Mouse (Mus musculus) liver, embryonic 11.5 days (tissue): ENCODE measurements around the gene Klk1b26. TPM values are rescaled to one million over a fixed set of nuclear protein-coding genes. Genes with fewer than 3 reads are reported as not detected.
"Not testable (repeated sequence)": the region's sequence is repeated elsewhere in the genome, so short reads cannot be mapped to it uniquely, and the experiment has no call there.

Experiments used
- ATAC-seq: fragments of 200-750 bp; cut with Nextera tagmentation; replicated peaks from 2 replicates; pipeline ENCODE4 v1.8.0; 2017; ENCODE audit warnings: moderate number of reproducible peaks, mild to moderate bottlenecking, moderate TSS enrichment, moderate library complexity; ENCODE audit not compliant: low FRiP score
- DNase-seq: peaks from one replicate; pipeline ENCODE4 v3.0.0-alpha.2; 2017; ENCODE audit warnings: low spot score
- H3K27ac ChIP-seq: fragments of 300-500 bp; sonication (generic); 2 replicates; pipeline ENCODE4 v1.5.1; 2014; ENCODE audit warnings: mild to moderate bottlenecking, low read depth, low read length, control low read depth
- H3K27me3 ChIP-seq: fragments of 300-500 bp; sonication (generic); replicated peaks from 2 replicates; pipeline ENCODE4 v1.6.1; 2014; ENCODE audit warnings: low read length, mixed read lengths; ENCODE audit not compliant: control insufficient read depth, insufficient read depth
- H3K36me3 ChIP-seq: fragments of 300-500 bp; sonication (generic); 2 replicates; pipeline ENCODE4 v1.6.1; 2014; ENCODE audit warnings: mild to moderate bottlenecking, low read length, moderate library complexity, mixed read lengths; ENCODE audit not compliant: control insufficient read depth, insufficient read depth
- H3K4me1 ChIP-seq: fragments of 300-500 bp; sonication (generic); replicated peaks from 2 replicates; pipeline ENCODE4 v1.6.1; 2014; ENCODE audit warnings: low read length, mixed read lengths; ENCODE audit not compliant: control insufficient read depth, insufficient read depth
- H3K4me2 ChIP-seq: fragments of 300-500 bp; sonication (generic); 2 replicates; pipeline ENCODE4 v1.6.1; 2014; ENCODE audit warnings: mild to moderate bottlenecking, control low read depth, moderate library complexity
- H3K4me3 ChIP-seq: fragments of 300-500 bp; sonication (generic); 2 replicates; pipeline ENCODE4 v1.5.1; 2014; ENCODE audit warnings: low read depth, low read length, control low read depth
- H3K9ac ChIP-seq: fragments of 300-500 bp; sonication (generic); 2 replicates; pipeline ENCODE4 v1.6.1; 2014; ENCODE audit warnings: low read depth, low read length, control low read depth
- H3K9me3 ChIP-seq: fragments of 300-500 bp; sonication (generic); 2 replicates; pipeline ENCODE4 v1.6.1; 2016; ENCODE audit warnings: low read length, inconsistent platforms, mixed read lengths; ENCODE audit not compliant: control insufficient read depth
- WGBS: fragments of 180-500 bp; shearing (Covaris S2); extraction: QIAGEN DNeasy Blood & Tissue Kit; methylation state at CpG from one replicate; pipeline ENCODE4 v1.1.7; 2014; 5-methylcytosine and 5-hydroxymethylcytosine counted together
- polyA plus RNA-seq: library from polyadenylated mRNA; unstranded; fragments of >200 nt; fragmentation: Nextera tagmentation; extraction: Ambion mirVana; gene quantifications from 2 replicates; pipeline ENCODE4 v1.2.1, GENCODE M21; 2014

Gene Klk1b26
- polyA plus RNA-seq, 1 experiment from 2014 or later: not detected

- not testable (repeated sequence) for H3K9ac ChIP-seq, H3K9me3 ChIP-seq, H3K4me1 ChIP-seq, H3K4me2 ChIP-seq, H3K27me3 ChIP-seq, ATAC-seq, H3K4me3 ChIP-seq, DNase-seq, H3K27ac ChIP-seq, H3K36me3 ChIP-seq
- WGBS: 73% methylated on average over 6 of the region's 6 CpGs
These were observed 2.7 kb downstream of the Klk1b26 start for GRCm38 (mm10) chr7:44014666-44015065.

- Histone ChIP-seq H3K4me3 (no peak overlapping the region), H3K9ac (no peak overlapping the region), H3K27me3 (no peaks in the 10 kb centered on the region), H3K4me2 (no peak overlapping the region), H3K27ac (no peak overlapping the region), H3K36me3 (no peaks in the 10 kb centered on the region), H3K9me3 (no peaks in the 10 kb centered on the region), H3K4me1 (no peaks in the 10 kb centered on the region)
- DNase-seq: no peak
- no peak for ATAC-seq
- 85% methylated on average over 5 of the region's 5 CpGs for WGBS
These were observed 3.1 kb downstream of the Klk1b26 start for GRCm38 (mm10) chr7:44015071-44015470.

- H3K9ac ChIP-seq, H3K9me3 ChIP-seq, H3K4me3 ChIP-seq, ATAC-seq, DNase-seq, H3K4me1 ChIP-seq, H3K36me3 ChIP-seq, H3K4me2 ChIP-seq, H3K27ac ChIP-seq, H3K27me3 ChIP-seq: not testable (repeated sequence)
- WGBS: 75% methylated on average over 3 of the region's 3 CpGs
These were observed 40.0 kb downstream of the Klk1b26 start, which contains the start of gene Klk1b27 for GRCm38 (mm10) chr7:44051990-44052389. TSS of gene Klk1b27 (plus strand) at chr7:44052290.

Other genes starting within 250 kb of the Klk1b26 start
- not detected in 2 replicates for gene Klk12, start 243.3 kb upstream of the Klk1b26 start, polyA plus RNA-seq
- gene Klk11, start 237.6 kb upstream of the Klk1b26 start, polyA plus RNA-seq: not detected in 2 replicates
- 0.17 TPM in 1 of 2 replicates, not detected in the other for gene Klk10, start 231.1 kb upstream of the Klk1b26 start, polyA plus RNA-seq
- gene Klk9, start 220.3 kb upstream of the Klk1b26 start, polyA plus RNA-seq: not detected in 2 replicates
- gene Klk8, start 214.6 kb upstream of the Klk1b26 start, polyA plus RNA-seq: 27.5 and 29.1 TPM in 2 replicates
- gene Klk7, start 200.9 kb upstream of the Klk1b26 start, polyA plus RNA-seq: not detected in 2 replicates
- not detected in 2 replicates for gene Klk6, start 187.7 kb upstream of the Klk1b26 start, polyA plus RNA-seq
- gene Klk5, start 170.2 kb upstream of the Klk1b26 start, polyA plus RNA-seq: not detected in 2 replicates
- gene Klk4, start 131.0 kb upstream of the Klk1b26 start, polyA plus RNA-seq: 0.18 TPM in 1 of 2 replicates, not detected in the other
- gene Klk15, start 78.4 kb upstream of the Klk1b26 start, polyA plus RNA-seq: not detected in 2 replicates
- not detected in 2 replicates for gene Klk1b8, start 61.5 kb upstream of the Klk1b26 start, polyA plus RNA-seq
- not detected in 2 replicates for gene Klk1b1, start 45.4 kb upstream of the Klk1b26 start, polyA plus RNA-seq
- gene Klk1b9, start 36.1 kb upstream of the Klk1b26 start, polyA plus RNA-seq: not detected in 2 replicates
- not detected in 2 replicates for gene Klk1b11, start 16.3 kb upstream of the Klk1b26 start, polyA plus RNA-seq
- gene Klk1b27, start 40.1 kb downstream of the Klk1b26 start, polyA plus RNA-seq: not detected in 2 replicates
- gene Klk1b21, start 90.2 kb downstream of the Klk1b26 start, polyA plus RNA-seq: not detected in 2 replicates
- gene Klk1b22, start 100.5 kb downstream of the Klk1b26 start, polyA plus RNA-seq: not detected in 2 replicates
- not detected in 2 replicates for gene Klk1b16, start 124.6 kb downstream of the Klk1b26 start, polyA plus RNA-seq
- gene Klk1b24, start 176.1 kb downstream of the Klk1b26 start, polyA plus RNA-seq: not detected in 2 replicates
- gene Klk1b3, start 186.0 kb downstream of the Klk1b26 start, polyA plus RNA-seq: not detected in 2 replicates
- not detected in 2 replicates for gene Klk1b4, start 195.3 kb downstream of the Klk1b26 start, polyA plus RNA-seq
- gene Klk1b5, start 203.8 kb downstream of the Klk1b26 start, polyA plus RNA-seq: not detected in 2 replicates
- not detected in 2 replicates for gene Klk1, start 213.2 kb downstream of the Klk1b26 start, polyA plus RNA-seq
- not detected in 2 replicates for gene Gm36864, start 224.0 kb downstream of the Klk1b26 start, polyA plus RNA-seq
- 1.5 and 2.0 TPM in 2 replicates for gene 1700028J19Rik, start 234.5 kb downstream of the Klk1b26 start, polyA plus RNA-seq
- gene 2410002F23Rik, start 234.6 kb downstream of the Klk1b26 start, polyA plus RNA-seq: 109 and 117 TPM in 2 replicates
- gene Acp4, start 245.2 kb downstream of the Klk1b26 start, polyA plus RNA-seq: not detected in 2 replicates
- gene Gm15517, start 249.3 kb downstream of the Klk1b26 start, polyA plus RNA-seq: not detected in 2 replicates